Mouse (Mus musculus): Measurements from ENCODE around the gene Lsm14b. TPM values are rescaled to one million over a fixed set of nuclear protein-coding genes. Genes with fewer than 3 reads are reported as not detected.

Gene Lsm14b
- 10.0 and 10.7 TPM in 2 replicates for polyA plus RNA-seq (2015; fragmentation: Nextera tagmentation; extraction: Ambion mirVana)

- DNase-seq (ENCODE audit: low spot score): peak; percentile 98
Measured at GRCm38 (mm10) chr2:180024401-180025098, at the start of gene Lsm14b. Gene Lsm14b, plus strand, starts transcription at chr2:180024987.

DNA sequence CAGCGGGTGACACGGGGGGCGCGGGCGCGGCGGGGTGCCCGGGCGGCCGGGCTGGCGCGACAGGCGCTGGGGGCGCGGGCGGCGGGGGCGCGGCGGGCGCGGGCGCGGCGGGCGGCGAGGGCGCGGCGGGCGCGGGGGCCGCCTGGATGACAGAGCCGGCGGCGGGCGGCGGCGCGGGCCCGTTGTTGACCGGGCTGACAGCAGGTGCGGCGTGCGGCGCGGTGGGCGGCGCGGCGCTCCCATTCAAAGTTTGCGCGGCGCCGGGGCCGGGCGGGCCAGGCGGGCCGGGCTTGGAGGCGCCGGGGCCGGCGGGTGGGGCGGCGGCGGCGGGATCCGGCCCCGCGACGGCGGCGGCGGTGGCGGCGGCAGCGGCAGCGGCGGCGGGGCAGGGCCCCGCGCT, 48.9 kb upstream of the Lsm14b start:
- no peak for DNase-seq (ENCODE audit: low spot score)

- DNase-seq (ENCODE audit: low spot score): no peak
Measured at GRCm38 (mm10) chr2:179976295-179976627, 48.5 kb upstream of the Lsm14b start.

DNA sequence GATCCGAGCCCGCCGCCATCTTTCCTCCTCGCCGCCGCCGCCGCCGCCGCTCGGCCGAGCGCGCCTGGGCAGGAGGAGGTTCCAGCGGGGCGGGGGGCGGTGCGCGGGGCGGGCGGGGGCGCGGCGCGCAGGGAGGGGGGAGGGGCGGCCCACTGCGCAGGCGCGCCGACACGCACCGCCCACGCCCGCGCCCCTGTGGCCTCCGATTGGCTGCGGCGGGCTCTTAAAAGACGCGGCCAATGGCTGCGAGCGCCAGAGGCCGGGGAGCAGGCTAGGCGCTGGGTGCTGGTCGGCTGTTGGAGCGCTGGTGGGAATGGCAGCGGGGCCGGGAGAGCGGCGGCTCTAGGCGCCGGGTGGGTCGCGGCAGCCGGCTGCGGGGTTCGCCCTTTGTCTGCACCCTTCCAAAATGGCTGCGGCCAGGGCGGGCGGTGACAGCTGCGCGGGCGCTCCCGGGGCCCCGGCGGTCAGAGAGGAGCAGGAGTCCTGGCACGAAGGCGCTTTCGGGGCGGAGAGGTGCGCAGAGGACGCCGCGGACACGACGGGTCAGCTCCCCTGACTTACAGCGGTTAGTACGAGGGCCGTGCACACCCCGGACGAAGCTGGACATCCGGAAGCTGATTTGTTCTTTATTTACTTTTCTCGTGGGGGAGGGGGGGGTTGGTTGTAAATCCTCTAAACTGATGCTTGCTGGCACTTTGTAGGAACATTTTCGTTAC, 48.0 kb upstream of the Lsm14b start, which contains the start of gene Taf4:
TSS of gene Taf4 (minus strand) at position 19 of the 716 bp plus-strand sequence.
- peak; percentile 90 for DNase-seq (ENCODE audit: low spot score)

GRCm38 (mm10) chr2:179977344-179978025, 47.3 kb upstream of the Lsm14b start:
- DNase-seq (ENCODE audit: low spot score): peak; percentile 22

GRCm38 (mm10) chr2:179978250-179978649, 46.5 kb upstream of the Lsm14b start:
- no peak for DNase-seq (ENCODE audit: low spot score)

DNA sequence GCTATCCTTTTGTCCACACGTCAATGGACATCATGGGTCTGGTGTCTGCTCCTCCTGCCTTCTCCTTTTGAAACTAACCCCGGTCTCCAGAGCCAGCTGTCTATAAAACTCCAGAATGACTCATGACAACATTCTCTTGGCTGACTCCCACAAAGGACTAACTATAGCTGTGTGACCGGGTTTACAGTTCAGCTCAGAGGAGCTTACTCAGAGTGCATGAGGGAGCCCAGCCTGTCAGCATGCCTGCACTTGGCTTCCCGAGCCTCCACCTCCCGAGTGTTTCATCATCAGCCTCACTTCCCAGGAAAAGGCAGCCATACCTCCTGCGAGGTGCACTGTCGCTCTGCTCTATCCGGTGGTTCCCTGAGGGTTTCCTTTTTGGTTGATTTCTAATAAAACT, 45.0 kb upstream of the Lsm14b start:
- DNase-seq (ENCODE audit: low spot score): no peak

- DNase-seq (ENCODE audit: low spot score): no peak
Measured at GRCm38 (mm10) chr2:179980616-179981015, 44.2 kb upstream of the Lsm14b start.

DNA sequence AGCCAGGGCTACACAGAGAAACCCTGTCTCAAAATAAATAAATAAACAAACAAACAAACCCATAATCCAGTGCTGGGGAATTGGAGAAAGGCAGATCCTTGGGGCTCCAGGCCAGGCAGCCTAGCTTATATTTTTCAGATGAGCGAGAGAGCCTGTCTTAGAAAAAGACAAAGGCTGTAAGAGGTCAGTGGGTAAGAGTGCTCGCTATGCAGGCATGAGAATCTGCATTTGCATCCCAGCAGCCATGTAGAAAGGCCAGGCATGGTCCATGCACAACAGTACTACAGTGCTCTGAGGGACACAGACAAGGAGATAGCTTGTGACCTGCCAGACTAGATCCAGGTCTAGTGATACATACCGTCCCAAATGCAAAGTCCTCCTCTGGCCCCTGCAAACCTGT, 42.1 kb upstream of the Lsm14b start:
- no peak for DNase-seq (ENCODE audit: low spot score)

DNA sequence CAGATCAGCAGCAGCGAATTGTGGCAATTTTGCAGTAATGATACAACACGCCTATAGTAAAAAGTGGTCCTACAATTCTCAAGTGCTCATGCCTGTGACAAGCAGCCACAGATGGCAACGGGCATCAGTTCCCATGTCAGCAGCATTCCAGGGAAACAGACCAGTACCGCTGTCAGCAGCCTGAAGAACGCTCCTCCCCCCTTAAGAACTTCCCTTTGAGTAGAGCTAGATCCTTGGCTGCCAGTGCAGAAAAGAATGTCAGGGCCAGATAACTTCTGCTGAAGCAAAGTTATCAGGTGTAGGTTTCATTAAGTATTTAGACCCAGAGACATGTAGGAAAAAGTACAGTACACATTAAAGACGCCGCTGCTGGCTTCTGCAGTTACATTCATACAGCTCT, 40.0 kb upstream of the Lsm14b start:
- no peak for DNase-seq (ENCODE audit: low spot score)

GRCm38 (mm10) chr2:179985695-179986094, 39.1 kb upstream of the Lsm14b start:
- no peak for DNase-seq (ENCODE audit: low spot score)

GRCm38 (mm10) chr2:179986437-179987022, 38.3 kb upstream of the Lsm14b start:
- no peak for DNase-seq (ENCODE audit: low spot score)

- no peak for DNase-seq (ENCODE audit: low spot score)
Measured at GRCm38 (mm10) chr2:179989098-179989497, 35.7 kb upstream of the Lsm14b start.

GRCm38 (mm10) chr2:179993071-179993470, 31.7 kb upstream of the Lsm14b start:
- DNase-seq (ENCODE audit: low spot score): no peak

DNA sequence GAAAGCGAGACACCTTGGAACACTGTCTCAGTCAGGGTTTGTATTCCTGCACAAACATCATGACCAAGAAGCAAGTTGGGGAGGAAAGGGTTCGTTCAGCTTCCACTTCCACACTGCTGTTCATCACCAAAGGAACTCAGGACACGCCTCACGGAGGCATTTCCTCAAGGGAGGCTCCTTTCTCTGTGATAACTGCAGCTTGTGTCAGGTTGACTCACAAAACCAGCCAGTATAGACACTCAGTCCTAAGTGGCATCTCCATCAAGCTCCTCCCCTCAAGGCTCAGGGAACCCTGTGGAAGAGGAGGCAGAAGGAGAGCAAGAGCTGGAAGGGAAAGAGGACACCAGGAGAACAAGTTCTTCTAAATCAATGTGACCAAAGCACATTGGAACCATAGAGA, 26.4 kb upstream of the Lsm14b start:
- no peak for DNase-seq (ENCODE audit: low spot score)

DNA sequence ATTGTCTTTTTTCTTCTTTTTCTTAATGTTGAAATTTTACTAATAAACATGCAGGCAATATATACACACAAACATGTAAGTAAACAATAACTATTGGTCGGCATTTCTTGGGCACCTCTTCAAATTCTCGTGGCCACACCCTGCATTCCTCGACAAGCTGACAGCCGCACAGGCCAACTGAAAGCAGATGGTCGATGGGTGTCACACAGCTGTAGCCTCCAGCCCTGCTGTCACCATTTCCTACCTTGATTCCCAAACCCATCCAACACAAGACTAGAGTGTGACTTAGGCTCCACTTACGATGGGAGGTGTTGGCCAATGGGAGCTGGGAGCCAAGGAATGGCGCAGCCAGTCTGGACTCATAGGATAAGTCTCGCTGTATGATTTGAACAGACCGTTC, 23.2 kb upstream of the Lsm14b start:
- DNase-seq (ENCODE audit: low spot score): no peak

DNA sequence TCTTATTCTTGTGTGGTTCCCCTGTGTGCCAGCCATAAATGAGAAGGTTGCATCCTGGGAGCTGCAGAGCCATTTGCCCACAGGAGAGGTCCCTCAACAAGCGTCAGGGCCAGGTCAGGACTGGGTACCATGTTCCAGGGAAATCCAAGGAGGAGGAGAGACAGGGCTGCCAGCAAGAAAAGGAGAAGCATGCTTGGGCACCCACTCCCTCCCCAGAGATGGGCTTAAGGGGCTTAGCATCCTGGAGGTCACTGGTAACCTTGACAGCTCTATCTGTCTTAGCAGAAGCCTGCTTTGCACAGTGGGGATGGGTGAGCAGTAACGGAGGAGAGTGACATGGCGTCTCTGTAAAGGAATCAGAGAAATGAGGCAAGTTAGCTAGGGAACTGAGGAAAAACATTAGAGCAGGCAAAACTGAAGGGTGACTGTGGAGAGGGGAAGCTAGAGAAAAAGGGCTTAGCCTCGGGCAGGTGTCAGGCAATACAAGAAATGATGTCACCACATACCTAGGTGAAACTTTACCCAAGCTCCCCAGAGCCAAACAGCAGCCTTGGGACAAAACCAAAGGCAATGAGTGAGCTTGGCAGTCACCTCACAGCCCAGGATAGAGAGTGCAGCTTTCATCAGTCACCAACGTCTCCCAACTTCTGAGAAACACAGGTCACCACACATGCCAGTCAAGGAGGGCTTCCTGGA, 19.0 kb upstream of the Lsm14b start:
- DNase-seq (ENCODE audit: low spot score): no peak

GRCm38 (mm10) chr2:180006352-180007017, 18.3 kb upstream of the Lsm14b start:
- no peak for DNase-seq (ENCODE audit: low spot score)

DNA sequence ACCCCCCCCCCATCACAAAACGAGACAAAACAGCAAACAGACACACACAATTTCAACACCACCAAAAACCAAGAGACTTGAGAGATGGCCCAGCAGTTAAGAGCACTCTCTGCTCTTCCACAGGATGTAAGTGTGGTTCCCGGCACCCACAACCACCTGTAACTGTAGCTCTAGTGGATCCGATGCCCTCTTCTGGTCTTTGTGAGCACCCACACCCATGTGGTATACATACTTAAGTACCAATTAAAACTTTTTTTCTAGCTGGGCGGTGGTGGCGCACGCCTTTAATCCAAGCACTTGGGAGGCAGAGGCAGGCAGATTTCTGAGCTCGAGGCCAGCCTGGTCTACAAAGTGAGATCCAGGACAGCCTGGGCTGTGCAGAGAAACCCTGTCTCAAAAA, 14.1 kb upstream of the Lsm14b start:
- no peak for DNase-seq (ENCODE audit: low spot score)

- no peak for DNase-seq (ENCODE audit: low spot score)
Measured at GRCm38 (mm10) chr2:180011370-180011769, 13.4 kb upstream of the Lsm14b start.

- DNase-seq (ENCODE audit: low spot score): no peak
Measured at GRCm38 (mm10) chr2:180013686-180014085, 11.1 kb upstream of the Lsm14b start.

All from thymus, postnatal 0 days (tissue).